Mouse (Mus musculus) adipose tissue, adult 10 weeks (tissue): Measurements from ENCODE around the gene 2610002M06Rik. TPM values are rescaled to one million over a fixed set of nuclear protein-coding genes. Genes with fewer than 3 reads are reported as not detected.

ENCODE experiments used
- polyA plus RNA-seq: library from polyadenylated mRNA; stranded (reverse); fragments of 350-450 nt; fragmentation: Illumina TruSeq; extraction: RNeasy Lipid Tissue Mini Kit (QIAGEN cat#74804); gene quantifications from one replicate; pipeline ENCODE4 v1.2.3, GENCODE M21; 2014; ENCODE audit warnings: low read depth, low replicate concordance

2610002M06Rik gene
- polyA plus RNA-seq, result 15.4 TPM

DNA sequence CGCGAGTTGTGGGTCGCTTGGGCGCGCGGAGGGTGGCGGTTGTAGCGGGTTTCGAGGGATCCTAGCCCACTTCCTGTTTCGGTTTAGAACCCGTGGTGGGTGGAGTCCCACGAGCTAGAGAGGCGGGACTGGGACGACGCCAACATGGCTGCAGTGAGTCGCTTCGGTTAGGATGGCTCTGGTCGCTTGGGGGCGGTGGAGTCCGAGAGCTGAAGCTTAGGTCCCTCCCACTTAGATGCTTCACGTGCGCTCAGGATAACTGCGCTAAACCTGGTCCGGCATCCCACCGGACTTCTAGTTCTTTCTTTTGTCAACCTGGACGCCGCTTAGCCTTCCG is at the start of gene 2610002M06Rik:
2610002M06Rik (minus strand) TSS at position 117 of the 337 bp plus-strand sequence.

DNA sequence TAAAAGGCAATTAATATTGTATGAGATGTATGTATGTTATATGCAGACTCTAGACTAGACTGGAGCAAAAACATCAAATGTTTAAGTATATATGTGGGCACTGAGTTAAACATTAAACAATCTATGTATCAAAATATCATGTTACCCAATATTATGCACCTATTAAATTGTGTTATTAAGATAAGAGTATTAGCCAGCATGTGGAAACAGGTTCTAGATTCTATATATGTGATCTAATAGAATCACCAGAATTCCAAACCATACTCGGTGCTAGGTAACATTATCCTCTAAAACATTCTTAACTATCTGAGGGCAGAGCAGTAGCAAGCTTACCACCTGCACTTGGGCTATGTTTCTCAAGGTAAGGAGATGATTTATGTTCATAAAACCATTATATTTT is 23.8 kb downstream of the 2610002M06Rik start, which contains the start of gene Tent5d:
Tent5d (plus strand) TSS at position 301 of the 400 bp plus-strand sequence.

Other genes starting within 250 kb of the 2610002M06Rik start
- gene Tbx22, start 148.4 kb downstream of the 2610002M06Rik start, polyA plus RNA-seq, result 5.0 TPM
- gene Tent5d, start 23.7 kb downstream of the 2610002M06Rik start, polyA plus RNA-seq, result 2.9 TPM
- gene Gm732, start 132.1 kb upstream of the 2610002M06Rik start, polyA plus RNA-seq, result 0.56 TPM